Mouse (Mus musculus): Measurements from ENCODE around the gene Psma6. TPM values are rescaled to one million over a fixed set of nuclear protein-coding genes. Genes with fewer than 3 reads are reported as not detected.

The Psma6 gene
- total RNA-seq, 4 experiments from 2014 or later, result 157 to 164 (median 160) TPM

- DNase-seq (ENCODE audit: low spot score in 2 of 2), result no peak
These were observed 54.7 kb downstream of the Psma6 start for GRCm38 (mm10) chr12:55438611-55439137.

- DNase-seq (ENCODE audit: low spot score in 2 of 2), result no peak
These were observed 56.4 kb downstream of the Psma6 start for GRCm38 (mm10) chr12:55440416-55440815.

GRCm38 (mm10) chr12:55442245-55442644 lies 58.2 kb downstream of the Psma6 start:
- no peak for DNase-seq (ENCODE audit: low spot score in 2 of 2)

- DNase-seq (ENCODE audit: low spot score in 2 of 2), result peak; percentile 69 to 76
These were observed 59.1 kb downstream of the Psma6 start for GRCm38 (mm10) chr12:55442861-55443850.

GRCm38 (mm10) chr12:55444031-55444451 lies 60.0 kb downstream of the Psma6 start:
- no peak for DNase-seq (ENCODE audit: low spot score in 2 of 2)

GRCm38 (mm10) chr12:55445583-55445982 lies 61.6 kb downstream of the Psma6 start:
- no peak for DNase-seq (ENCODE audit: low spot score in 2 of 2)

- no peak for DNase-seq (ENCODE audit: low spot score in 2 of 2)
These were observed 62.3 kb downstream of the Psma6 start for GRCm38 (mm10) chr12:55446366-55446745.

- DNase-seq (ENCODE audit: low spot score in 2 of 2), result peak; percentile 73 to 82
These were observed 62.8 kb downstream of the Psma6 start for GRCm38 (mm10) chr12:55446746-55447395.

GRCm38 (mm10) chr12:55447396-55447760 lies 63.4 kb downstream of the Psma6 start:
- DNase-seq (ENCODE audit: low spot score in 2 of 2), result no peak

- no peak for DNase-seq (ENCODE audit: low spot score in 2 of 2)
These were observed 64.4 kb downstream of the Psma6 start for GRCm38 (mm10) chr12:55448457-55448856.

GRCm38 (mm10) chr12:55449048-55449447 lies 65.0 kb downstream of the Psma6 start:
- no peak for DNase-seq (ENCODE audit: low spot score in 2 of 2)

- no peak for DNase-seq (ENCODE audit: low spot score in 2 of 2)
These were observed 66.4 kb downstream of the Psma6 start for GRCm38 (mm10) chr12:55450421-55450820.

- no peak for DNase-seq (ENCODE audit: low spot score in 2 of 2)
These were observed 68.8 kb downstream of the Psma6 start for GRCm38 (mm10) chr12:55452839-55453238.

GRCm38 (mm10) chr12:55453924-55454323 lies 69.9 kb downstream of the Psma6 start:
- no peak for DNase-seq (ENCODE audit: low spot score in 2 of 2)

- DNase-seq (ENCODE audit: low spot score in 2 of 2), result no peak
These were observed 71.2 kb downstream of the Psma6 start for GRCm38 (mm10) chr12:55455206-55455605.

GRCm38 (mm10) chr12:55456136-55456535 lies 72.1 kb downstream of the Psma6 start:
- DNase-seq (ENCODE audit: low spot score in 2 of 2), result no peak

- DNase-seq (ENCODE audit: low spot score in 2 of 2), result no peak
These were observed 72.9 kb downstream of the Psma6 start for GRCm38 (mm10) chr12:55456893-55457292.

GRCm38 (mm10) chr12:55459739-55460138 lies 75.7 kb downstream of the Psma6 start:
- DNase-seq (ENCODE audit: low spot score in 2 of 2), result no peak

- no peak for DNase-seq (ENCODE audit: low spot score in 2 of 2)
These were observed 76.9 kb downstream of the Psma6 start for GRCm38 (mm10) chr12:55460900-55461299.

- no peak for DNase-seq (ENCODE audit: low spot score in 2 of 2)
These were observed 77.7 kb downstream of the Psma6 start for GRCm38 (mm10) chr12:55461767-55462166.

- DNase-seq (ENCODE audit: low spot score in 2 of 2), result no peak
These were observed 78.4 kb downstream of the Psma6 start for GRCm38 (mm10) chr12:55462456-55462855.

- no peak for DNase-seq (ENCODE audit: low spot score in 2 of 2)
These were observed 79.1 kb downstream of the Psma6 start for GRCm38 (mm10) chr12:55463087-55463486.
